Mouse (Mus musculus): ENCODE measurements around the gene 4931428F04Rik. TPM values are rescaled to one million over a fixed set of nuclear protein-coding genes. Genes with fewer than 3 reads are reported as not detected.

The 4931428F04Rik gene
- total RNA-seq, 2 experiments from 2014 or later: 1.5 to 4.2 TPM

- peak; percentile 68 for ATAC-seq (replicated peaks; ENCODE audit: poor library complexity)
Observed at GRCm38 (mm10) chr8:105264024-105264982, 25.4 kb downstream of the 4931428F04Rik start, which contains the start of the genes Tradd and Fbxl8. Tradd (minus strand) TSS chr8:105264609. Fbxl8 (plus strand) TSS chr8:105264648.

- ATAC-seq (replicated peaks; ENCODE audit: poor library complexity): no peak
Observed at GRCm38 (mm10) chr8:105263244-105263912, 26.3 kb downstream of the 4931428F04Rik start.

- no peak for ATAC-seq (replicated peaks; ENCODE audit: poor library complexity)
Observed at GRCm38 (mm10) chr8:105261326-105261980, 28.2 kb downstream of the 4931428F04Rik start.

- no peak for ATAC-seq (replicated peaks; ENCODE audit: poor library complexity)
Observed at GRCm38 (mm10) chr8:105260371-105261099, 29.1 kb downstream of the 4931428F04Rik start.

GRCm38 (mm10) chr8:105259721-105260320, 29.8 kb downstream of the 4931428F04Rik start:
- peak; percentile 61 for ATAC-seq (replicated peaks; ENCODE audit: poor library complexity)

- no peak; the same call in 1 of the 2 replicates for ATAC-seq (replicated peaks; ENCODE audit: poor library complexity)
Observed at GRCm38 (mm10) chr8:105258911-105259720, 30.5 kb downstream of the 4931428F04Rik start.

- ATAC-seq (replicated peaks; ENCODE audit: poor library complexity): no peak
Observed at GRCm38 (mm10) chr8:105257318-105258114, 32.1 kb downstream of the 4931428F04Rik start.

GRCm38 (mm10) chr8:105254966-105255350, 34.7 kb downstream of the 4931428F04Rik start, which contains the start of gene B3gnt9:
B3gnt9 (minus strand) TSS chr8:105255153.
- peak; percentile 51 for ATAC-seq (replicated peaks; ENCODE audit: poor library complexity)

GRCm38 (mm10) chr8:105254152-105254965, 35.3 kb downstream of the 4931428F04Rik start:
- peak; percentile 88 for ATAC-seq (replicated peaks; ENCODE audit: poor library complexity)

GRCm38 (mm10) chr8:105253766-105254151, 35.9 kb downstream of the 4931428F04Rik start:
- no peak for ATAC-seq (replicated peaks; ENCODE audit: poor library complexity)

GRCm38 (mm10) chr8:105252680-105253537, 36.8 kb downstream of the 4931428F04Rik start:
- ATAC-seq (replicated peaks; ENCODE audit: poor library complexity): no peak

GRCm38 (mm10) chr8:105251954-105252353, 37.7 kb downstream of the 4931428F04Rik start:
- no peak for ATAC-seq (replicated peaks; ENCODE audit: poor library complexity)

- no peak for ATAC-seq (replicated peaks; ENCODE audit: poor library complexity)
Observed at GRCm38 (mm10) chr8:105241016-105241415, 48.6 kb downstream of the 4931428F04Rik start.

GRCm38 (mm10) chr8:105237442-105238142, 52.1 kb downstream of the 4931428F04Rik start:
- peak; percentile 54 for ATAC-seq (replicated peaks; ENCODE audit: poor library complexity)

GRCm38 (mm10) chr8:105235206-105235605, 54.5 kb downstream of the 4931428F04Rik start:
- no peak for ATAC-seq (replicated peaks; ENCODE audit: poor library complexity)
